Mouse (Mus musculus): ENCODE data around the gene Nmnat1. TPM values are rescaled to one million over a fixed set of nuclear protein-coding genes. Genes with fewer than 3 reads are reported as not detected.
"Not testable (repeated sequence)": the region's sequence is repeated elsewhere in the genome, so short reads cannot be mapped to it uniquely, and the experiment has no call there.

The Nmnat1 gene
- total RNA-seq, 2 experiments from 2014 or later, result 20.8 to 23.4 TPM

GRCm38 (mm10) chr4:149450636-149451035 lies 34.4 kb downstream of the Nmnat1 start:
- intact Hi-C loops (cut with DNase I), result loop anchor here (5.0 kb wide), 1 partner anchor 92 kb away; no protein-coding TSS in a partner anchor
- no peak for DNase-seq

GRCm38 (mm10) chr4:149446309-149446708 lies 38.7 kb downstream of the Nmnat1 start:
- intact Hi-C loops (cut with DNase I), result loop anchor here (5.0 kb wide), 1 partner anchor 36 kb away; no protein-coding TSS in a partner anchor
- no peak for DNase-seq

- intact Hi-C loops (cut with DNase I), result loop anchor here (2.0 to 5.0 kb wide), 2 partner anchors 19 to 36 kb away; partner anchors contain the start of gene Ube4b
- peak; percentile 41 to 60 for DNase-seq
Measured at GRCm38 (mm10) chr4:149445868-149446267, 39.1 kb downstream of the Nmnat1 start.

- peak; percentile 90 to 92 for DNase-seq
Measured at GRCm38 (mm10) chr4:149444964-149445701, 39.9 kb downstream of the Nmnat1 start.

GRCm38 (mm10) chr4:149444465-149444864 lies 40.5 kb downstream of the Nmnat1 start:
- intact Hi-C loops (cut with DNase I), result loop anchor here (2.0 to 5.0 kb wide), 2 partner anchors 18 to 67 kb away; partner anchors contain the start of gene Ube4b

More at GRCm38 (mm10) chr4:149444964-149445701, 39.9 kb downstream of the Nmnat1 start:
- intact Hi-C loops (cut with DNase I), result loop anchor here (2.0 to 5.0 kb wide), 3 partner anchors 18 to 68 kb away; partner anchors contain the start of gene Ube4b

GRCm38 (mm10) chr4:149442436-149442835 lies 42.6 kb downstream of the Nmnat1 start:
- intact Hi-C loops (cut with DNase I), result loop anchor here (5.0 kb wide), 1 partner anchor 65 kb away; no protein-coding TSS in a partner anchor
- DNase-seq, result peak in 1 of 2 experiments; percentile 39

More at GRCm38 (mm10) chr4:149444465-149444864, 40.5 kb downstream of the Nmnat1 start:
- DNase-seq, result no peak

- intact Hi-C loops (cut with DNase I), result loop anchor here (5.0 kb wide), 1 partner anchor 63 kb away; no protein-coding TSS in a partner anchor
- no peak for DNase-seq
Measured at GRCm38 (mm10) chr4:149440576-149440975, 44.4 kb downstream of the Nmnat1 start.

- intact Hi-C loops (cut with DNase I); DNase-seq: not testable (repeated sequence)
Measured at GRCm38 (mm10) chr4:149431887-149432286, 53.1 kb downstream of the Nmnat1 start.

- no peak for DNase-seq
- intact Hi-C loops (cut with DNase I), result no loop called here
Measured at GRCm38 (mm10) chr4:149429592-149429991, 55.4 kb downstream of the Nmnat1 start.

- DNase-seq, result peak; percentile 97 to 98
- intact Hi-C loops (cut with DNase I), result loop anchor here (2.0 kb wide), 1 partner anchor 18 kb away; no protein-coding TSS in a partner anchor
Measured at GRCm38 (mm10) chr4:149426325-149427199, 58.4 kb downstream of the Nmnat1 start, which contains the start of gene Ube4b. Gene Ube4b (minus strand): TSS chr4:149426749.

- peak in 1 of 2 experiments; percentile 23 for DNase-seq
- intact Hi-C loops (cut with DNase I), result loop anchor here (2.0 kb wide), 1 partner anchor 19 kb away; no protein-coding TSS in a partner anchor
Measured at GRCm38 (mm10) chr4:149425801-149426292, 59.2 kb downstream of the Nmnat1 start.

- no peak for DNase-seq
- intact Hi-C loops (cut with DNase I), result no loop called here
Measured at GRCm38 (mm10) chr4:149424755-149425154, 60.2 kb downstream of the Nmnat1 start.

- no peak for DNase-seq
- intact Hi-C loops (cut with DNase I), result no loop called here
Measured at GRCm38 (mm10) chr4:149417854-149418365, 67.1 kb downstream of the Nmnat1 start.

Other genes starting within 250 kb of the Nmnat1 start
- gene Kif1b, start 177.5 kb downstream of the Nmnat1 start, total RNA-seq (2021), result 100 to 1,000 TPM; 134 to 138 TPM
- 10 to 100 TPM; 46.3 to 58.6 TPM for gene Ube4b, start 58.5 kb downstream of the Nmnat1 start, total RNA-seq (2021)
- 10 to 100 TPM; 75.7 to 77.1 TPM for gene Rbp7, start 30.2 kb downstream of the Nmnat1 start, total RNA-seq (2021)
- gene Tmem274, start 7.8 kb downstream of the Nmnat1 start, total RNA-seq (2021), result not detected
- 10 to 100 TPM; 55.4 to 55.8 TPM for gene Lzic, start within 50 bp of the Nmnat1 start, total RNA-seq (2021)
- 10 to 100 TPM; 42.9 to 44.5 TPM for gene Ctnnbip1, start 33.0 kb upstream of the Nmnat1 start, total RNA-seq (2021)
- gene Clstn1, start 101.3 kb upstream of the Nmnat1 start, total RNA-seq (2021), result 10 to 100 TPM; 76.7 to 82.1 TPM
- gene Pik3cd, start 217.4 kb upstream of the Nmnat1 start, total RNA-seq (2021), result 1 to 10 TPM; 4.8 to 5.5 TPM